Mouse (Mus musculus): Measurements from ENCODE around the gene Acr. TPM values are rescaled to one million over a fixed set of nuclear protein-coding genes. Genes with fewer than 3 reads are reported as not detected.

Gene Acr
- total and polyA plus RNA-seq, 3 experiments: not detected

DNA sequence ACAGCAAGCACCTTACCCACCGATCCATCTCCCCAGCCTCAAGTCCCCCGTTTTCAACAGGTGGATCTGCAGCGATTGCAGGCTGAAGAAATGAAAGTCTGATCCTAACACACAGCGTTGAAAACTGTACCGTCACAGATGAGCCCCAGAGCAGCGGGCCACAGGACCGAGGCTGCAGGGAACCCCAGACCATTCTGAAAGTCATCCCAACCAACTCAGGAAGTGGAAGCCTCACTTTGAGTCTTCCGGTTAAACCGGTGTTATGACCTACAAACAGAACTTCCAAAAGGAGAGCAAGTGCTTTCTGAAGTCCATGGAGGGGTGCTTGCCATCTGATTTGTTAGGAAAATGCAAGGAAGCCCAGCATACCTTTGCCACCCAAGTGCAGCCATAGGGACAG, 39.8 kb downstream of the Acr start:
- Histone ChIP-seq H3K4me2 (ENCODE audit: insufficient read depth, low read depth, poor library complexity, severe bottlenecking) (peak overlapping the region; percentile 67; the same call in 1 of the 2 replicates), H3K36me3 (replicated peaks in 1 of 2; ENCODE audit: control insufficient read depth in 1 of 2, insufficient read depth in 1 of 2, low read length in 1 of 2) (no peaks in the 10 kb centered on the region), H3K79me2 (replicated peaks; ENCODE audit: control insufficient read depth, extremely low read depth, insufficient read depth, poor library complexity, severe bottlenecking) (no peaks in the 10 kb centered on the region), H3K4me3 (replicated peaks in 1 of 3; ENCODE audit: low read depth in 2 of 3, low read length in 2 of 3, poor library complexity in 1 of 3) (no peak overlapping the region), H3K9me3 (replicated peaks; ENCODE audit: low read length) (no peaks in the 10 kb centered on the region), H3K4me1 (ENCODE audit: control insufficient read depth in 1 of 2, insufficient read depth in 2 of 2) (no peaks in the 10 kb centered on the region), H3K27me3 (replicated peaks) (peaks cover 31% of the 10 kb centered on the region), H3K27ac (ENCODE audit: insufficient read depth, low read depth) (no peak overlapping the region), H3K9ac (ENCODE audit: insufficient read depth, low read depth) (no peak overlapping the region)
- TF ChIP-seq ZNF384 (IDR thresholded peaks at IDR 0.05; ENCODE audit: low read depth, low read length) (no peak), ZMIZ1 (IDR thresholded peaks at IDR 0.05; ENCODE audit: low read depth, low read length) (no peak), IRF4 (IDR thresholded peaks at IDR 0.05; ENCODE audit: low read depth, low read length) (no peak), USF2 (conservative IDR thresholded peaks at IDR 0.05; ENCODE audit: low read depth, low read length) (no peak), MAZ (IDR thresholded peaks at IDR 0.05; ENCODE audit: low read depth, low read length) (no peak), TBP (conservative IDR thresholded peaks at IDR 0.05; ENCODE audit: low read depth, low read length) (no peak), ZC3H11A (IDR thresholded peaks at IDR 0.05; ENCODE audit: low read depth, low read length) (no peak), CHD2 (IDR thresholded peaks at IDR 0.05; ENCODE audit: low read length) (no peak), MYC (IDR thresholded peaks at IDR 0.05; ENCODE audit: low read depth, low read length) (no peak), RCOR1 (conservative IDR thresholded peaks at IDR 0.05; ENCODE audit: low read depth, low read length) (no peak)
- dilution Hi-C loops (cut with MboI; ENCODE audit: extremely low pct_ligation_motif_present, extremely low pct_unique_long_range_greater_than_20kb, low sequenced_read_pairs): no loop called here
- no peak for DNase-seq (ENCODE audit: extremely low read depth)
- in situ Hi-C loops (cut with MboI; ENCODE audit: low pct_ligation_motif_present, low pct_unique_long_range_greater_than_20kb, low sequenced_read_pairs): loop anchor here (25.0 kb wide), 1 partner anchor 604 kb away; the partner anchor contains the start of gene Alg10b

DNA sequence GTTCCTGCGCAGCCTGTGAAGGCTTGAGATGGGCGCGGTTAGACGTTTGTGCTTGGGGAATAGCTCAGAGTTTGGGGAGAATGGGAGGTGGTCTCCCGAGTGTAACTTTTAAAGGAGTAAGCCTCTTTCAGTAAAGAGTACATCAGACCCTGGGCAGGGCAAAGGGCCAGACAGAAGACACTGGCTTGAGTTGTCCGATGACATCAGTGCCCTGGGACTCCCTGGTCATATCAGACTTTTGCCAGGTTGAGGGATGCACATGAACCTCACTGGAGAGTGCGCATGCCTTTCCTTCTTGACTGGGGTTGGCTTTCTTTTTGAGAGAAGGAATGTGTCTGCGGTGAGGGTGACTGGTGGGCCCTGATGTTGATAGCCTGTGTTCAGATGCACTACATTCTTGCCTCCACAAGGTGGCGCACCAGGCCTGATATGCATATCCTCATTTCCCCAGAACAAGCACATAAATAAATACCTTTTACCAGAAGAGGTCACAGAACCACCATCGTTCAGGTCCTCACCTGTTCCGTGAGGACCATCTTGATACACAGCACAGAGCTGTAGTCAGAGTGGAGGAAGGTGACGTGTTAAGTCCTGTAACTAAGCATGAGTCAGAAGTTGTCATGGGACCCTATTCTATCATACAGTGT, 54.3 kb downstream of the Acr start:
- TF ChIP-seq SMC3 (IDR thresholded peaks at IDR 0.05; ENCODE audit: low read depth, low read length): peak; percentile 26
- TF ChIP-seq USF1 (IDR thresholded peaks at IDR 0.05; ENCODE audit: low read depth, low read length): no peak
- TF ChIP-seq CTCF (conservative IDR thresholded peaks at IDR 0.05 in 1 of 2, IDR thresholded peaks at IDR 0.05 in 1 of 2; ENCODE audit: low read depth in 2 of 2, low read length in 2 of 2): peak; percentile 26 to 67; a peak in 2 of 4 replicates
- TF ChIP-seq RAD21 (IDR thresholded peaks at IDR 0.05; ENCODE audit: low read depth, low read length): peak; percentile 48
- Histone ChIP-seq H3K9ac (ENCODE audit: insufficient read depth, low read depth) (no peak overlapping the region), H3K9me3 (replicated peaks; ENCODE audit: low read length) (peaks cover 11% of the 10 kb centered on the region), H3K27ac (ENCODE audit: insufficient read depth, low read depth) (no peak overlapping the region), H3K4me3 (replicated peaks in 1 of 3; ENCODE audit: low read depth in 2 of 3, low read length in 2 of 3, poor library complexity in 1 of 3) (no peak overlapping the region), H3K36me3 (replicated peaks in 1 of 2; ENCODE audit: control insufficient read depth in 1 of 2, insufficient read depth in 1 of 2, low read length in 1 of 2) (no peaks in the 10 kb centered on the region), H3K4me1 (ENCODE audit: control insufficient read depth in 1 of 2, insufficient read depth in 2 of 2) (no peaks in the 10 kb centered on the region), H3K4me2 (ENCODE audit: insufficient read depth, low read depth, poor library complexity, severe bottlenecking) (no peak overlapping the region), H3K27me3 (replicated peaks) (no peaks in the 10 kb centered on the region), H3K79me2 (replicated peaks; ENCODE audit: control insufficient read depth, extremely low read depth, insufficient read depth, poor library complexity, severe bottlenecking) (no peaks in the 10 kb centered on the region)
- DNase-seq (ENCODE audit: extremely low read depth): peak; percentile 33
- in situ Hi-C loops (cut with MboI; ENCODE audit: low pct_ligation_motif_present, low pct_unique_long_range_greater_than_20kb, low sequenced_read_pairs): loop anchor here (25.0 kb wide), 1 partner anchor 590 kb away; the partner anchor contains the start of gene Alg10b
- dilution Hi-C loops (cut with MboI; ENCODE audit: extremely low pct_ligation_motif_present, extremely low pct_unique_long_range_greater_than_20kb, low sequenced_read_pairs): no loop called here
